Mouse (Mus musculus): ENCODE measurements around the gene Chaf1a. TPM values are rescaled to one million over a fixed set of nuclear protein-coding genes. Genes with fewer than 3 reads are reported as not detected.

The Chaf1a gene
- polyA plus RNA-seq, 1 experiment: 73.6 TPM

DNA sequence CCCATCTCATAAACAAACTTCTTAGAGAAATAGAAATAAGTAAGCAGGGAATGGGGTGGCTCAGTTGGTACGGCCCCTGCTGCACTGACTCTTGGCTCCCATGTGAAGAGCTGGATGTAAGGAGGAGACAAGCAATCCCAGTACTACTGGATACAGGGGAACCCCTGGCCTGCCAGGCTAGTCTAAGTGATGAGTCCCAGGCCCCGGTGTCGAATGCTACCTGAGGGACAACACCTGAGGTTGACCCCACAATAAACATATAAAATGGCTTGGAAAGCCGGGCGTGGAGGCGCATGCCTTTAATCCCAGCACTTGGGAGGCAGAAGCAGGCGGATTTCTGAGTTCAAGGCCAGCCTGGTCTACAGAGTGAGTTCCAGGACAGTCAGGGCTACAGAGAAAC is 8.8 kb upstream of the Chaf1a start:
- WGBS: 74% methylated on average over 7 of the region's 7 CpGs
- Histone ChIP-seq H3K4me1 (ENCODE audit: control insufficient read depth, insufficient read depth, low read length) (peaks cover 9% of the 10 kb centered on the region), H3K27ac (ENCODE audit: control insufficient read depth, insufficient read depth, low read depth, low read length, poor library complexity) (no peak overlapping the region), H3K4me3 (replicated peaks; ENCODE audit: control insufficient read depth, low read depth, low read length) (no peak overlapping the region)
- TF ChIP-seq CTCF (IDR thresholded peaks at IDR 0.05; ENCODE audit: control insufficient read depth, insufficient read depth, low read length): no peak
- no peak for TF ChIP-seq POLR2A (IDR thresholded peaks at IDR 0.05; ENCODE audit: borderline replicate concordance, control insufficient read depth, low read depth, low read length)

GRCm38 (mm10) chr17:56032127-56032733 is 8.0 kb upstream of the Chaf1a start:
- TF ChIP-seq CTCF (IDR thresholded peaks at IDR 0.05; ENCODE audit: control insufficient read depth, insufficient read depth, low read length) (no peak), POLR2A (IDR thresholded peaks at IDR 0.05; ENCODE audit: borderline replicate concordance, control insufficient read depth, low read depth, low read length) (no peak)
- 54% methylated on average over 6 of the region's 6 CpGs for WGBS
- H3K27ac ChIP-seq (ENCODE audit: control insufficient read depth, insufficient read depth, low read depth, low read length, poor library complexity): 0 out of 2 replicates have a peak overlapping the region, but pooled peaks have one; percentile 10
- no peak overlapping the region for H3K4me3 ChIP-seq (replicated peaks; ENCODE audit: control insufficient read depth, low read depth, low read length)
- peaks cover 9% of the 10 kb centered on the region for H3K4me1 ChIP-seq (ENCODE audit: control insufficient read depth, insufficient read depth, low read length)

- no peak overlapping the region for H3K27ac ChIP-seq (ENCODE audit: control insufficient read depth, insufficient read depth, low read depth, low read length, poor library complexity)
- WGBS: 16% methylated on average over 7 of the region's 7 CpGs
Measured at GRCm38 (mm10) chr17:56032831-56033230, 7.4 kb upstream of the Chaf1a start.

DNA sequence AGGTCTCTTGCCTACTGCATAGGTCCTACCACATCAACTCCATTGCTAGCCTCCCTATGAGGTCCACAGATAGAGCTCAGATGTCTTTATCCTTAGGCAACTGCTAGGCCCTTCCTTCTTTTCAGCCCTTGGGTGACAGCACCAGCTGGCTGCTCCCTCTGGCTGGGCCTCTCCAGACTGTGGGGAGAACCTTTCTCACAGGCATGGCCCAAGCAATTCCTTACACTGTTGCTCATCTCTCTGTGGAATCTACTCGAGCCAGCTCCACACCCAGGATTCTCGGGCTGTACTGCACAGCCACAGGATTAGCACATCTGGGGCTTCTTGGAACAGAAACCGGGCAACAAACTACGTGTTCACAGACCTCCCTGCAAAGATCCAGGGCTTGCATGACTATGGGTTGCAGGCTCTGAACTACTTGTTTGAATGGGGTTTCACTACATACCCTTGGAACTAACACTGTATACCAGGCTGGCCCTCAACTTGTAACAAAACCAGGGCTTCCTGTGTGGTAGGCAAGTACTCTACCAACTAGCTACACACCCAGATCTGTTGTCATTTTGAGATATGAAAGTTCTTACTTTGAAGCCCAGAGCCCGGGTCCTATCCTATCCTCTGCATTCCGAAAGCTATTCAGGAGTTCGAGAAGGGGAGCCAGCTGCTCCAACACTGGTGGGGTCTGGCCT is 6.1 kb upstream of the Chaf1a start:
- H3K4me1 ChIP-seq (ENCODE audit: control insufficient read depth, insufficient read depth, low read length): peaks cover 9% of the 10 kb centered on the region
- TF ChIP-seq POLR2A (IDR thresholded peaks at IDR 0.05; ENCODE audit: borderline replicate concordance, control insufficient read depth, low read depth, low read length) (no peak), CTCF (IDR thresholded peaks at IDR 0.05; ENCODE audit: control insufficient read depth, insufficient read depth, low read length) (no peak)
- 0 out of 2 replicates have a peak overlapping the region, but pooled peaks have one; percentile 5 for H3K27ac ChIP-seq (ENCODE audit: control insufficient read depth, insufficient read depth, low read depth, low read length, poor library complexity)
- 61% methylated on average over 7 of the region's 7 CpGs for WGBS
- H3K4me3 ChIP-seq (replicated peaks; ENCODE audit: control insufficient read depth, low read depth, low read length): no peak overlapping the region

More at GRCm38 (mm10) chr17:56032831-56033230, 7.4 kb upstream of the Chaf1a start:
- no peak overlapping the region for H3K4me3 ChIP-seq (replicated peaks; ENCODE audit: control insufficient read depth, low read depth, low read length)
- H3K4me1 ChIP-seq (ENCODE audit: control insufficient read depth, insufficient read depth, low read length): peaks cover 9% of the 10 kb centered on the region
- TF ChIP-seq POLR2A (IDR thresholded peaks at IDR 0.05; ENCODE audit: borderline replicate concordance, control insufficient read depth, low read depth, low read length): no peak
- no peak for TF ChIP-seq CTCF (IDR thresholded peaks at IDR 0.05; ENCODE audit: control insufficient read depth, insufficient read depth, low read length)

DNA sequence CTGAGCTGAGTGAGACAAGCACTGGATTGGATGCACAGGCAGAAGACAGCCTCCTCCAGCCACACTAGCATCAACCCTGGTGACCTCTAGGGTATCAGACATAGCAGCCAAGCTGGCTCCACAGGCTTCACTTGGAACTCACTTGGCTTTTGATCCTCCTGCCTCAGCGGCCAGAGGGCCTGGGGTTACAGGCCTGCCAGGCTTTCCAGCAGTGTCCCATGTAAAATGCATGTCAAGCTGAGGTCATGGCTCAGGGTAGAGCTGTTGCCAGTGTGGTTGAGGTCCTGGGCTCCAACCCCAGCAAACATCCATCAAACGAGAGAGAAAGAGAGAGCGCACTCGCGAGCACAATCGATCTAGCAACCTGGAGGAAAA is 5.5 kb upstream of the Chaf1a start:
- Histone ChIP-seq H3K4me3 (replicated peaks; ENCODE audit: control insufficient read depth, low read depth, low read length) (peak overlapping the region; percentile 6), H3K27ac (ENCODE audit: control insufficient read depth, insufficient read depth, low read depth, low read length, poor library complexity) (0 out of 2 replicates have a peak overlapping the region, but pooled peaks have one; percentile 5), H3K4me1 (ENCODE audit: control insufficient read depth, insufficient read depth, low read length) (peaks cover 9% of the 10 kb centered on the region)
- 65% methylated on average over 6 of the region's 6 CpGs for WGBS
- TF ChIP-seq POLR2A (IDR thresholded peaks at IDR 0.05; ENCODE audit: borderline replicate concordance, control insufficient read depth, low read depth, low read length): no peak
- no peak for TF ChIP-seq CTCF (IDR thresholded peaks at IDR 0.05; ENCODE audit: control insufficient read depth, insufficient read depth, low read length)

DNA sequence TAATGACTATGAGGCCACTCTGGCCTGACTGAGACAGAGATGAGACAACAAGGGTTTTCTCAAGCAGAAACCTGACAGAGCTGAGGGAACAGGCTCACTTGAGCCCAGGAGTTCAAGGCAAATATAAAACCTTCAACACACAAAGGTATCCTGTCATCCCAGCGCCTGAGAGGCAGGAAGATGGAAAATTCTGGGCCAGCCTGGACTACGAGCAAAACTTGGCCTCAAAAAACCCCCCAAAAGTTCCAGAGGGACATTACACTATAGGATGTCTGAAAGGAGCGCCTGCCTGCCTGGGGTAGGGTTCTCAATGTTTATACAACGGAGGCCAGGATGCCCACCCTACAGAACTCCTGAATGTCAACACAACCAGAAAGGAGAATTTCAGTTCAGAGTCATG is 5.0 kb upstream of the Chaf1a start:
- Histone ChIP-seq H3K4me1 (ENCODE audit: control insufficient read depth, insufficient read depth, low read length) (peaks cover 9% of the 10 kb centered on the region), H3K4me3 (replicated peaks; ENCODE audit: control insufficient read depth, low read depth, low read length) (no peak overlapping the region), H3K27ac (ENCODE audit: control insufficient read depth, insufficient read depth, low read depth, low read length, poor library complexity) (no peak overlapping the region)
- WGBS: 56% methylated on average over 4 of the region's 4 CpGs
- TF ChIP-seq CTCF (IDR thresholded peaks at IDR 0.05; ENCODE audit: control insufficient read depth, insufficient read depth, low read length) (no peak), POLR2A (IDR thresholded peaks at IDR 0.05; ENCODE audit: borderline replicate concordance, control insufficient read depth, low read depth, low read length) (no peak)

DNA sequence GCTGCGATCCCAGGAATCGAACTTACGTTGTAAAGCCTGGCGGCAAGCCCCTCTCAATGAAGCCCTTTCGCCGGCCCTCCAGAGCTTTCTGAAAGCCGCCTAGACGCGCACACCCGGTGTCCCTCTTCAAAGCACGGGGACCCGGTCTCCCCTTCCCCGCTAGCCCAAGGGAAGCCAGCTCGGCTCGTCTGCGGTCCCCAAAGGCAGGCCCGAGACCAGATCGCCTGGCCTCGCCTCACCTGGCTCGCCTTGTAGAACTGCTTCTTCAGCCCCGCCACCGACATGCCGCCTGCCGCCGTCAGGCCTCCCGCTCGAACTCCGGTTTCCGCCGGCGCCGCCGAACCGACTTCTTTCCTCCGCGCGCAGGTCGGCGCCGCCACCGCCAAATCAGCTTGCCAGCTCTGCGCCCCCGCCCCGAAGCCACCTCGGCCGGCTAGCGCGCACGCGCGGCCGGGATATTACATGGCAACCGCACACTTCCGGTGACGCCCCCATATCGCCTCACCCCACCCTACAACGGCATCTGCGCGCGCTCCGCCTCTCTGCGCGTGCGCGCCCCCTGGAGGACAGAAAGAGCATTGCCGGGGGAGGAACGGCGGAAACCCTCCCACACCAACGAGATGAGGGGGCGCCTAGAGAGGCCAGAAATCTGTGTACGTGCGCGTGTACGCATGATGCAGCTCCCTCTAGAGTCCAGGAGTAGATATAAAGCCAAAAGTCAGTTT is 3.9 kb upstream of the Chaf1a start, which contains the start of gene Sh3gl1:
Gene Sh3gl1 (minus strand): TSS at position 460 of the 725 bp plus-strand sequence.
- Histone ChIP-seq H3K4me3 (replicated peaks; ENCODE audit: control insufficient read depth, low read depth, low read length) (peak within 1 kb of the TSS; percentile 96), H3K4me1 (ENCODE audit: control insufficient read depth, insufficient read depth, low read length) (peaks cover 7% of the 10 kb centered on the region), H3K27ac (ENCODE audit: control insufficient read depth, insufficient read depth, low read depth, low read length, poor library complexity) (peak within 1 kb of the TSS; percentile 98)
- TF ChIP-seq CTCF (IDR thresholded peaks at IDR 0.05; ENCODE audit: control insufficient read depth, insufficient read depth, low read length) (peak; percentile 99), POLR2A (IDR thresholded peaks at IDR 0.05; ENCODE audit: borderline replicate concordance, control insufficient read depth, low read depth, low read length) (peak; percentile 88; the same call in 1 of the 2 replicates)
- WGBS: under 1% methylated on average over 74 of the region's 74 CpGs

DNA sequence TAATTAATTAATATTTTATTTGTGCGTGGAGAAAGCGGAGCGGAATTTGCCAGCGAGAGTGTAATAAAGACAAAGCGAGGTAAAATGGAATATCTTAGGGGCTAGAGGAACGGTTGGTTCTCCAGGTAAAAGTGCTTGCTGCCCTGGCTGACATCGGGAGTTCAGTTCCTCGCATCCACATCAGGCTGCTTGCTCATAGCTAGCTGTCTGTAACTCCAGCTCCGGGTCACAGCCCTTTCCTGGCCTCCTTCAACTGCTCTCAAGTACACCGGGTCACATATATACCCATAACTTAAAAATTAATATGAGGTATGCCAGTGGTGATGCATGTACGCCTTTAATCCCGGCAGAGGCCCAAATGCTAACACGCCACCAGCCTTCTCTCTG is 3.3 kb upstream of the Chaf1a start:
- no peak for TF ChIP-seq CTCF (IDR thresholded peaks at IDR 0.05; ENCODE audit: control insufficient read depth, insufficient read depth, low read length)
- TF ChIP-seq POLR2A (IDR thresholded peaks at IDR 0.05; ENCODE audit: borderline replicate concordance, control insufficient read depth, low read depth, low read length): no peak
- Histone ChIP-seq H3K4me1 (ENCODE audit: control insufficient read depth, insufficient read depth, low read length) (peaks cover 6% of the 10 kb centered on the region), H3K4me3 (replicated peaks; ENCODE audit: control insufficient read depth, low read depth, low read length) (peak overlapping the region; percentile 55), H3K27ac (ENCODE audit: control insufficient read depth, insufficient read depth, low read depth, low read length, poor library complexity) (no peak overlapping the region)
- 29% methylated on average over 13 of the region's 13 CpGs for WGBS
